Mouse (Mus musculus): ENCODE data around the gene Atxn7l1.

Gene Atxn7l1

GRCm38 (mm10) chr12:33225978-33226377 lies 78.5 kb downstream of the Atxn7l1 start:
- DNase-seq (ENCODE audit: low spot score in 2 of 2) = no peak

GRCm38 (mm10) chr12:33226596-33226995 lies 79.1 kb downstream of the Atxn7l1 start:
- no peak for DNase-seq (ENCODE audit: low spot score in 2 of 2)

GRCm38 (mm10) chr12:33235314-33235713 lies 87.8 kb downstream of the Atxn7l1 start:
- no peak for DNase-seq (ENCODE audit: low spot score in 2 of 2)

GRCm38 (mm10) chr12:33235771-33236323 lies 88.4 kb downstream of the Atxn7l1 start:
- no peak for DNase-seq (ENCODE audit: low spot score in 2 of 2)

GRCm38 (mm10) chr12:33236344-33237049 lies 89.0 kb downstream of the Atxn7l1 start:
- DNase-seq (ENCODE audit: low spot score in 2 of 2) = no peak

- DNase-seq (ENCODE audit: low spot score in 2 of 2) = no peak
These were observed 89.6 kb downstream of the Atxn7l1 start for GRCm38 (mm10) chr12:33237108-33237507.

GRCm38 (mm10) chr12:33242679-33243078 lies 95.2 kb downstream of the Atxn7l1 start:
- DNase-seq (ENCODE audit: low spot score in 2 of 2) = no peak

- peak; percentile 59 to 63 for DNase-seq (ENCODE audit: low spot score in 2 of 2)
These were observed 96.8 kb downstream of the Atxn7l1 start for GRCm38 (mm10) chr12:33244132-33244875.

GRCm38 (mm10) chr12:33245455-33245854 lies 98.0 kb downstream of the Atxn7l1 start:
- peak; percentile 42 to 49 for DNase-seq (ENCODE audit: low spot score in 2 of 2)

GRCm38 (mm10) chr12:33246878-33247277 lies 99.4 kb downstream of the Atxn7l1 start:
- no peak for DNase-seq (ENCODE audit: low spot score in 2 of 2)

- no peak for DNase-seq (ENCODE audit: low spot score in 2 of 2)
These were observed 102.7 kb downstream of the Atxn7l1 start for GRCm38 (mm10) chr12:33250197-33250596.

- DNase-seq (ENCODE audit: low spot score in 2 of 2) = no peak
These were observed 103.9 kb downstream of the Atxn7l1 start for GRCm38 (mm10) chr12:33251399-33251798.

GRCm38 (mm10) chr12:33252621-33253020 lies 105.1 kb downstream of the Atxn7l1 start:
- DNase-seq (ENCODE audit: low spot score in 2 of 2) = no peak

GRCm38 (mm10) chr12:33253206-33253605 lies 105.7 kb downstream of the Atxn7l1 start:
- no peak for DNase-seq (ENCODE audit: low spot score in 2 of 2)

- DNase-seq (ENCODE audit: low spot score in 2 of 2) = no peak
These were observed 107.8 kb downstream of the Atxn7l1 start for GRCm38 (mm10) chr12:33255256-33255655.

- DNase-seq (ENCODE audit: low spot score in 2 of 2) = no peak
These were observed 108.9 kb downstream of the Atxn7l1 start for GRCm38 (mm10) chr12:33256426-33256825.

- no peak for DNase-seq (ENCODE audit: low spot score in 2 of 2)
These were observed 111.6 kb downstream of the Atxn7l1 start for GRCm38 (mm10) chr12:33258995-33259529.

- DNase-seq (ENCODE audit: low spot score in 2 of 2) = no peak
These were observed 113.1 kb downstream of the Atxn7l1 start for GRCm38 (mm10) chr12:33260575-33260974.

- no peak for DNase-seq (ENCODE audit: low spot score in 2 of 2)
These were observed 118.4 kb downstream of the Atxn7l1 start for GRCm38 (mm10) chr12:33265877-33266276.

GRCm38 (mm10) chr12:33267965-33268364 lies 120.5 kb downstream of the Atxn7l1 start:
- peak in 1 of 2 experiments; percentile 41 for DNase-seq (ENCODE audit: low spot score in 2 of 2)

GRCm38 (mm10) chr12:33269743-33270142 lies 122.2 kb downstream of the Atxn7l1 start:
- DNase-seq (ENCODE audit: low spot score in 2 of 2) = peak; percentile 54 to 61

- no peak for DNase-seq (ENCODE audit: low spot score in 2 of 2)
These were observed 124.4 kb downstream of the Atxn7l1 start for GRCm38 (mm10) chr12:33271865-33272264.
